Mouse (Mus musculus): Measurements from ENCODE around the gene Gm42417.

DNA sequence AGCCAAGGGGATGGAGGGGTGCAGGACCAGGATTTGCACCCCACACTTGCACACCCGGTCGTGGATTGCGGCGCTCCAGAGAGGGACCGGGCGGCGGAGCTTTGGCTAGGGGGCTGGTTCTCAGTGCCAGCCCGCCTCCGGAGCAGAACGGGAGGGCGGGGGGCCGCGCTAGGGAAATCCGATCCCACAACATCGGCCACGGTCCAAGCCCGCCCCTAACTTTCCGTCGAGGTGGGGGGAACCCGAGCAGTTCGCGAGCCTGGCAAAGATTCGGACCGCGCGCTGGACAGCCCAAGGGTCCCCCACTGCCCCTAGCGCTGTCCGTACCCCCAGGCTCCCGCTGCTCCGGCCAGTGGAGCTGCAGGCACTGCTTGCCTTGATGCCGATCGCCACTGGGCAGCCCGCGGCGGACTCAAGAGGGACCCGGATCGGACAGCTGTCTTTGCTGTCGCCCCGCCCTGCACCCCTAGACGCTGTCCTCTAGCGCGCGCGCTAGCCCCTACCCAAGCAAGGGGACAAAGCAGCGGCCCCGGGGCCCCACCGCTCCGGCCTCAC lies 18.3 kb upstream of the Gm42417 start:
- TF ChIP-seq CTCF (IDR thresholded peaks at IDR 0.05; ENCODE audit: low read depth, low read length) (no peak), GATA1 (IDR thresholded peaks at IDR 0.05; ENCODE audit: borderline replicate concordance, low read length) (no peak), TAL1 (conservative IDR thresholded peaks at IDR 0.05; ENCODE audit: low read depth, low read length) (no peak), GATA2 (IDR thresholded peaks at IDR 0.05; ENCODE audit: borderline replicate concordance, low read depth, low read length) (no peak), POLR2AphosphoS5 (IDR thresholded peaks at IDR 0.05; ENCODE audit: insufficient replicate concordance, low read depth, low read length) (no peak)
